Mouse (Mus musculus): ENCODE measurements around the gene Krt71. TPM values are rescaled to one million over a fixed set of nuclear protein-coding genes. Genes with fewer than 3 reads are reported as not detected.

Krt71 gene
- not detected in 2 replicates for polyA plus RNA-seq (2014; fragmentation: Nextera tagmentation; extraction: Ambion mirVana)

DNA sequence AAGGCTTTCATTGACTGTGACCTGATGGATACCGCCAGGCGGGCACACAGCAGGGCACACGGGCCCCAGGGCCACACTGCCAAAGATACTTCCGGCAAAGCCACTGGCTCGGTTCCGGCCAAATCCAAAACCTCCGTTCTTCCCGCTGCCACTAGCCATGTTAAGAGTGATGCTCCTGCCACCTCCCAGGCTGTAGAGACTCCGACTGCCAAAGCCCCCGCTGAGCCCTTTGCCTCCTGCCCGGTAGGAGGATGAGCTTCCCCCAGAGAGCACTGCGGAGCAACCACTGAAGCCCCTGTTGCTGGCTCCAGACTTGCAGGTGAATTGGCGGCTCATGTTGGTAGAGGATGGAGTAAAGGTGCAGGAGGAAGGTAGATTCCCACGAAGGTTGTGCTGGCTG lies at the start of gene Krt71:
Krt71 (minus strand) TSS at position 399 of the 400 bp plus-strand sequence.
- no peak within 1 kb of the TSS for H3K4me3 ChIP-seq (ENCODE audit: low read depth, low read length)
- H3K36me3 ChIP-seq (replicated peaks; ENCODE audit: control insufficient read depth, insufficient read depth, low read depth, low read length) = no peaks in the 10 kb centered on the region
- H3K4me1 ChIP-seq (ENCODE audit: control insufficient read depth, insufficient read depth, low read length) = no peaks in the 10 kb centered on the region
- H3K27me3 ChIP-seq (ENCODE audit: control insufficient read depth, insufficient read depth, low read length) = no peaks in the 10 kb centered on the region
- no peak within 1 kb of the TSS for H3K27ac ChIP-seq (replicated peaks; ENCODE audit: low read depth, low read length)
- no peak within 1 kb of the TSS for H3K9ac ChIP-seq (replicated peaks; ENCODE audit: low read length)
- H3K4me2 ChIP-seq (ENCODE audit: low read depth, low read length) = no peak within 1 kb of the TSS
- ATAC-seq (replicated peaks; ENCODE audit: insufficient number of reproducible peaks, low FRiP score, low TSS enrichment, low read depth) (no peak), DNase-seq (ENCODE audit: low spot score) (no peak)
- H3K9me3 ChIP-seq (replicated peaks; ENCODE audit: control insufficient read depth, low read length) = no peaks in the 10 kb centered on the region
- WGBS = 52% methylated on average over 14 of the region's 14 CpGs

DNA sequence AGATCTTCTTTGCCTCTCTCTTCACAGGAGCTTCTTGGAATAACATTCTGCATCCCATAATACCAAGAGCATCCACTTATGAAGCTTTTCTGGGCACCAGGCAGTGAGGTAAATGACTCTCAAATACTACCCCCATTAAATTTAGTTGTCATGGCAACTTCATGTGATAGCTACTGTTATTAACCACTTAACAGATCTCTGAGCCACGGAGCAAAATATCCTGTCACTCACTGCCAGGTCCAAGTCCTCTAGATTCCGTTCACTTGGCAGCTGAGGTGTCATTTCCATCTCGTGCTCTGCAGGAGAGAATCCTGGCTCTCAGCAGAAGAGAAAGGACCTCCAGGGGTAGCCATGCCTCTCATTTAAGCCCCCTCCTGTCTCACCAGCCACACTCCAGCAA lies 48.0 kb upstream of the Krt71 start:
- Histone ChIP-seq H3K9me3 (replicated peaks; ENCODE audit: control insufficient read depth, low read length) (no peaks in the 10 kb centered on the region), H3K4me1 (ENCODE audit: control insufficient read depth, insufficient read depth, low read length) (no peaks in the 10 kb centered on the region; the same call in 1 of the 2 replicates), H3K36me3 (replicated peaks; ENCODE audit: control insufficient read depth, insufficient read depth, low read depth, low read length) (no peaks in the 10 kb centered on the region), H3K27me3 (ENCODE audit: control insufficient read depth, insufficient read depth, low read length) (no peaks in the 10 kb centered on the region), H3K4me3 (ENCODE audit: low read depth, low read length) (no peak overlapping the region), H3K27ac (replicated peaks; ENCODE audit: low read depth, low read length) (no peak overlapping the region), H3K4me2 (ENCODE audit: low read depth, low read length) (no peak overlapping the region), H3K9ac (replicated peaks; ENCODE audit: low read length) (no peak overlapping the region)
- 26% methylated on average over 3 of the region's 3 CpGs for WGBS
- DNase-seq (ENCODE audit: low spot score) (no peak), ATAC-seq (replicated peaks; ENCODE audit: insufficient number of reproducible peaks, low FRiP score, low TSS enrichment, low read depth) (no peak)

- Histone ChIP-seq H3K27ac (replicated peaks; ENCODE audit: low read depth, low read length) (no peak within 1 kb of the TSS), H3K4me3 (ENCODE audit: low read depth, low read length) (no peak within 1 kb of the TSS), H3K36me3 (replicated peaks; ENCODE audit: control insufficient read depth, insufficient read depth, low read depth, low read length) (no peaks in the 10 kb centered on the region), H3K9me3 (replicated peaks; ENCODE audit: control insufficient read depth, low read length) (no peaks in the 10 kb centered on the region), H3K9ac (replicated peaks; ENCODE audit: low read length) (no peak within 1 kb of the TSS), H3K27me3 (ENCODE audit: control insufficient read depth, insufficient read depth, low read length) (no peaks in the 10 kb centered on the region), H3K4me2 (ENCODE audit: low read depth, low read length) (no peak within 1 kb of the TSS), H3K4me1 (ENCODE audit: control insufficient read depth, insufficient read depth, low read length) (no peaks in the 10 kb centered on the region; the same call in 1 of the 2 replicates)
- ATAC-seq (replicated peaks; ENCODE audit: insufficient number of reproducible peaks, low FRiP score, low TSS enrichment, low read depth) = no peak
- no peak for DNase-seq (ENCODE audit: low spot score)
- WGBS = 95% methylated on average over 18 of the region's 18 CpGs
Observed at GRCm38 (mm10) chr15:101786360-101786759, 43.5 kb upstream of the Krt71 start, which contains the start of gene Krt72. Gene Krt72 (minus strand): TSS chr15:101786460.

GRCm38 (mm10) chr15:101773420-101773819 lies 30.5 kb upstream of the Krt71 start:
- Histone ChIP-seq H3K27ac (replicated peaks; ENCODE audit: low read depth, low read length) (no peak overlapping the region), H3K4me2 (ENCODE audit: low read depth, low read length) (no peak overlapping the region), H3K36me3 (replicated peaks; ENCODE audit: control insufficient read depth, insufficient read depth, low read depth, low read length) (no peaks in the 10 kb centered on the region), H3K27me3 (ENCODE audit: control insufficient read depth, insufficient read depth, low read length) (no peaks in the 10 kb centered on the region), H3K4me1 (ENCODE audit: control insufficient read depth, insufficient read depth, low read length) (no peaks in the 10 kb centered on the region), H3K9ac (replicated peaks; ENCODE audit: low read length) (no peak overlapping the region), H3K4me3 (ENCODE audit: low read depth, low read length) (no peak overlapping the region), H3K9me3 (replicated peaks; ENCODE audit: control insufficient read depth, low read length) (no peaks in the 10 kb centered on the region)
- 81% methylated on average over 10 of the region's 10 CpGs for WGBS
- no peak for ATAC-seq (replicated peaks; ENCODE audit: insufficient number of reproducible peaks, low FRiP score, low TSS enrichment, low read depth)
- no peak for DNase-seq (ENCODE audit: low spot score)

- Histone ChIP-seq H3K36me3 (replicated peaks; ENCODE audit: control insufficient read depth, insufficient read depth, low read depth, low read length) (no peaks in the 10 kb centered on the region), H3K9ac (replicated peaks; ENCODE audit: low read length) (no peak overlapping the region; the same call in 1 of the 2 replicates), H3K27me3 (ENCODE audit: control insufficient read depth, insufficient read depth, low read length) (no peaks in the 10 kb centered on the region), H3K4me1 (ENCODE audit: control insufficient read depth, insufficient read depth, low read length) (no peaks in the 10 kb centered on the region), H3K4me2 (ENCODE audit: low read depth, low read length) (no peak overlapping the region), H3K4me3 (ENCODE audit: low read depth, low read length) (no peak overlapping the region), H3K9me3 (replicated peaks; ENCODE audit: control insufficient read depth, low read length) (no peaks in the 10 kb centered on the region), H3K27ac (replicated peaks; ENCODE audit: low read depth, low read length) (no peak overlapping the region)
- peak; percentile 83 for ATAC-seq (replicated peaks; ENCODE audit: insufficient number of reproducible peaks, low FRiP score, low TSS enrichment, low read depth)
- DNase-seq (ENCODE audit: low spot score) = peak; percentile 95
- 8% methylated on average over 5 of the region's 5 CpGs for WGBS
Observed at GRCm38 (mm10) chr15:101772711-101773081, 29.8 kb upstream of the Krt71 start.

DNA sequence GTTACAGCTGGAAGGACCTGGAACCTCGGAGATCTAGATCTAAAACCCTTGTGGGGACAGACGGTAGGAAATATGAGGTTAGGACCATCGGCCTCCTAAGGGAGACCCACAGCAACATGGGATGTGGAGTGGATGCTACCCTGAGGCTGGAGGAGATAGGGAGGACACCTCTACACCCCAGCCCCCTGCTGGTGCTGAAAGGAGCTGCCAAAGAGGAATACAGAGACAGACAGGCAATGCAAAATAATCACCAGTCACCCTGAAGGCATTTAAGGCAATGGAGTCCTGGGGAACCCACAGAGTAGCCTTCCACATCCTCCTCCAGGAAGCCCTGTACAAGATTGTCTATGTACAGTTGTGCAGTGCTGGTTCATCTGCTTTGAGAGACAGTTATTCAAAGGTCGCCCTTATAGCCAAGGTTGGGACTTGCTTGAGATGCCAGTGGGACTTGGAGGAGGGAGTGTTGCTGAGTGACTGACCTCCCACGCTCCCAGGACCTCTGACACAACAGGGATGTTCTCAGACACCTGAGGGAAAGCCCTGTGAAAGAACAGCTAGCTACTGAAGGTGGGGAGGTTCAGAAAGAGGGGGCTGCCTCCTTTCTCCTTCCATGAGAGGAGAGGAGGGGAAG lies 29.3 kb upstream of the Krt71 start:
- Histone ChIP-seq H3K9ac (replicated peaks; ENCODE audit: low read length) (no peak overlapping the region; the same call in 1 of the 2 replicates), H3K27ac (replicated peaks; ENCODE audit: low read depth, low read length) (no peak overlapping the region), H3K4me3 (ENCODE audit: low read depth, low read length) (no peak overlapping the region), H3K4me1 (ENCODE audit: control insufficient read depth, insufficient read depth, low read length) (no peaks in the 10 kb centered on the region), H3K36me3 (replicated peaks; ENCODE audit: control insufficient read depth, insufficient read depth, low read depth, low read length) (no peaks in the 10 kb centered on the region), H3K9me3 (replicated peaks; ENCODE audit: control insufficient read depth, low read length) (no peaks in the 10 kb centered on the region), H3K27me3 (ENCODE audit: control insufficient read depth, insufficient read depth, low read length) (no peaks in the 10 kb centered on the region), H3K4me2 (ENCODE audit: low read depth, low read length) (no peak overlapping the region)
- 0 out of 2 replicates have a peak, but pooled peaks have one; percentile 32 for ATAC-seq (replicated peaks; ENCODE audit: insufficient number of reproducible peaks, low FRiP score, low TSS enrichment, low read depth)
- WGBS = 66% methylated on average over 5 of the region's 5 CpGs
- peak; percentile 49 for DNase-seq (ENCODE audit: low spot score)

- Histone ChIP-seq H3K4me3 (ENCODE audit: low read depth, low read length) (no peak overlapping the region), H3K4me1 (ENCODE audit: control insufficient read depth, insufficient read depth, low read length) (no peaks in the 10 kb centered on the region), H3K9me3 (replicated peaks; ENCODE audit: control insufficient read depth, low read length) (no peaks in the 10 kb centered on the region), H3K4me2 (ENCODE audit: low read depth, low read length) (no peak overlapping the region), H3K9ac (replicated peaks; ENCODE audit: low read length) (0 out of 2 replicates have a peak overlapping the region, but pooled peaks have one; percentile 4), H3K27ac (replicated peaks; ENCODE audit: low read depth, low read length) (peak overlapping the region; percentile 28; the same call in 1 of the 2 replicates), H3K36me3 (replicated peaks; ENCODE audit: control insufficient read depth, insufficient read depth, low read depth, low read length) (no peaks in the 10 kb centered on the region), H3K27me3 (ENCODE audit: control insufficient read depth, insufficient read depth, low read length) (no peaks in the 10 kb centered on the region)
- no peak for ATAC-seq (replicated peaks; ENCODE audit: insufficient number of reproducible peaks, low FRiP score, low TSS enrichment, low read depth)
- peak; percentile 37 for DNase-seq (ENCODE audit: low spot score)
- 53% methylated on average over 8 of the region's 8 CpGs for WGBS
Observed at GRCm38 (mm10) chr15:101770226-101770625, 27.3 kb upstream of the Krt71 start.

DNA sequence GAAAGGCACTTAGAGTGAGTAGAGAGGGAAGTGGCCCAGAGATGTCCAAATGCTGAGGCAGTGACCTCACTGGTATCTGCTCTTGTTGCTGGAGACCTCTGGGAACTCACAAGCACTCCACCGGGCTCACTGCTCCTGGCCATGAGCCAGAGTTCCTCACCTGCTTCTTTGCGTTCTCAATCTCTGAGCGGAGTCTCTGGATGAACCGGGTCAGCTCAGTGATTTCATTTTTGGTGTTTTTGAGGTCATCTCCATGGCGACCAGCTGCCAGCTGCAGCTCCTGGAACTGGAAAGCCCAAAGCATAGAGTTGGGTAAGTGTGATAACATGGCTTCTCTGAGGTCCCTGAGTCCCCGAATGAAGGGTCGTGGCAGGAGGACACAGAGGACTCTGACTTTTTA lies 5.1 kb downstream of the Krt71 start:
- H3K27me3 ChIP-seq (ENCODE audit: control insufficient read depth, insufficient read depth, low read length) = no peaks in the 10 kb centered on the region
- no peak for DNase-seq (ENCODE audit: low spot score)
- no peak for ATAC-seq (replicated peaks; ENCODE audit: insufficient number of reproducible peaks, low FRiP score, low TSS enrichment, low read depth)
- H3K27ac ChIP-seq (replicated peaks; ENCODE audit: low read depth, low read length) = no peak overlapping the region
- no peak overlapping the region for H3K9ac ChIP-seq (replicated peaks; ENCODE audit: low read length)
- no peak overlapping the region for H3K4me2 ChIP-seq (ENCODE audit: low read depth, low read length)
- H3K4me1 ChIP-seq (ENCODE audit: control insufficient read depth, insufficient read depth, low read length) = no peaks in the 10 kb centered on the region
- H3K9me3 ChIP-seq (replicated peaks; ENCODE audit: control insufficient read depth, low read length) = no peaks in the 10 kb centered on the region
- H3K4me3 ChIP-seq (ENCODE audit: low read depth, low read length) = no peak overlapping the region
- 70% methylated on average over 7 of the region's 7 CpGs for WGBS
- no peaks in the 10 kb centered on the region for H3K36me3 ChIP-seq (replicated peaks; ENCODE audit: control insufficient read depth, insufficient read depth, low read depth, low read length)

Data from embryonic facial prominence, embryonic 11.5 days (tissue).